Mouse (Mus musculus) cerebellum, postnatal 14 days (tissue): ENCODE measurements at regions not wholly inside any gene's neighbourhood (a gene's known extent, or its start where the extent isn't known, plus 50 kb on each side); places are given as distances from the start of the nearest gene placed in this dataset.

ENCODE experiments used
- DNase-seq, 2 experiments: peaks; one replicate each; pipeline ENCODE4 v3.0.0; 2021; ENCODE audit warnings: mixed read lengths in 2 of 2

- no peak for DNase-seq
Observed at GRCm38 (mm10) chr10:114325097-114325496, 477.0 kb downstream of the Trhde start.

GRCm38 (mm10) chr10:114321510-114321909, 480.6 kb downstream of the Trhde start:
- DNase-seq: no peak

- DNase-seq: peak; percentile 6 to 20
Observed at GRCm38 (mm10) chr10:114318516-114318915, 483.6 kb downstream of the Trhde start.
